Mouse (Mus musculus): ENCODE data around the gene Cped1. TPM values are rescaled to one million over a fixed set of nuclear protein-coding genes. Genes with fewer than 3 reads are reported as not detected.
A peak's percentile ranks its signal among the peaks of the same experiment; 100 is the strongest.
"Not testable (repeated sequence)": the region's sequence is repeated elsewhere in the genome, so short reads cannot be mapped to it uniquely, and the experiment has no call there.

Gene Cped1
- polyA plus RNA-seq, 1 experiment from 2014 or later = 74.8 TPM

GRCm38 (mm10) chr6:22114079-22114478 lies 128.4 kb downstream of the Cped1 start:
- H3K4me1 ChIP-seq (ENCODE audit: control insufficient read depth, insufficient read depth, low read length) = no peaks in the 10 kb centered on the region
- ATAC-seq (ENCODE audit: insufficient number of reproducible peaks, low FRiP score, low TSS enrichment, low read depth) (no peak), DNase-seq (ENCODE audit: low spot score) (no peak)
- no peak overlapping the region for H3K4me3 ChIP-seq (ENCODE audit: low read depth, low read length)
- no peaks in the 10 kb centered on the region for H3K9me3 ChIP-seq (ENCODE audit: control insufficient read depth, low read length)
- no peak overlapping the region for H3K4me2 ChIP-seq (ENCODE audit: low read depth, severe bottlenecking)
- no peak overlapping the region for H3K27ac ChIP-seq (replicated peaks; ENCODE audit: low read depth, low read length)
- no peaks in the 10 kb centered on the region for H3K27me3 ChIP-seq (ENCODE audit: control insufficient read depth, insufficient read depth, low read length)
- WGBS = 84% methylated on average over 6 of the region's 6 CpGs
- 0 out of 2 replicates have a peak, but pooled peaks cover 2% of the 10 kb centered on the region for H3K36me3 ChIP-seq (ENCODE audit: control insufficient read depth, insufficient read depth, low read length)
- H3K9ac ChIP-seq (ENCODE audit: low read length) = no peak overlapping the region

GRCm38 (mm10) chr6:22116679-22117078 lies 131.0 kb downstream of the Cped1 start:
- Histone ChIP-seq H3K4me1 (ENCODE audit: control insufficient read depth, insufficient read depth, low read length) (no peaks in the 10 kb centered on the region), H3K9ac (ENCODE audit: low read length) (no peak overlapping the region), H3K27ac (replicated peaks; ENCODE audit: low read depth, low read length) (no peak overlapping the region), H3K9me3 (ENCODE audit: control insufficient read depth, low read length) (no peaks in the 10 kb centered on the region), H3K4me2 (ENCODE audit: low read depth, severe bottlenecking) (no peak overlapping the region), H3K4me3 (ENCODE audit: low read depth, low read length) (no peak overlapping the region), H3K36me3 (ENCODE audit: control insufficient read depth, insufficient read depth, low read length) (0 out of 2 replicates have a peak, but pooled peaks cover 2% of the 10 kb centered on the region), H3K27me3 (ENCODE audit: control insufficient read depth, insufficient read depth, low read length) (no peaks in the 10 kb centered on the region)
- 74% methylated on average over 1 of the region's 1 CpGs for WGBS
- ATAC-seq (ENCODE audit: insufficient number of reproducible peaks, low FRiP score, low TSS enrichment, low read depth) = no peak
- no peak for DNase-seq (ENCODE audit: low spot score)

DNA sequence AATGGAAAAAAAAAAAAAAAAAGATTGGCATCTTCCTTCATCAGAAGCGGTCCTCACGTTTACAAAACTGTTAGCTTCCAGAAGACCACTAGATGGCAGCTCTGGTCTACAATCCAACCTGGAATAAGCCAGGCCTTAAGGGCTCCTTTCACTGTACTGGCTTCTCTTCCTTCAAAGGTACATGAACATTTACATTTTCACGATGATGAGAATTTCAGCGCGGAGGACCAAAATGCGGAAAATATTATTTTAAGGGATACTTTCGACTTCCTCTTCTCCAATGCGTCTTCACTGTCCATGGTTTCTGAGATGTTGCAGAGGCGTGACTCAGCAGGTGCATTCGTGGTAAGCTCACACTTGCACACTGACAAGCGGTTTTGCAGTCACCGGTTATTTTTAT lies 136.4 kb downstream of the Cped1 start:
- Histone ChIP-seq H3K9ac (ENCODE audit: low read length) (no peak overlapping the region), H3K9me3 (ENCODE audit: control insufficient read depth, low read length) (no peaks in the 10 kb centered on the region), H3K36me3 (ENCODE audit: control insufficient read depth, insufficient read depth, low read length) (no peaks in the 10 kb centered on the region), H3K27me3 (ENCODE audit: control insufficient read depth, insufficient read depth, low read length) (no peaks in the 10 kb centered on the region), H3K4me1 (ENCODE audit: control insufficient read depth, insufficient read depth, low read length) (no peaks in the 10 kb centered on the region), H3K27ac (replicated peaks; ENCODE audit: low read depth, low read length) (no peak overlapping the region), H3K4me2 (ENCODE audit: low read depth, severe bottlenecking) (no peak overlapping the region), H3K4me3 (ENCODE audit: low read depth, low read length) (no peak overlapping the region)
- 46% methylated on average over 12 of the region's 12 CpGs for WGBS
- peak; percentile 44 for DNase-seq (ENCODE audit: low spot score)
- no peak for ATAC-seq (ENCODE audit: insufficient number of reproducible peaks, low FRiP score, low TSS enrichment, low read depth)

GRCm38 (mm10) chr6:22122693-22123092 lies 137.0 kb downstream of the Cped1 start:
- H3K36me3 ChIP-seq (ENCODE audit: control insufficient read depth, insufficient read depth, low read length) = no peaks in the 10 kb centered on the region
- H3K27ac ChIP-seq (replicated peaks; ENCODE audit: low read depth, low read length) = no peak overlapping the region
- H3K4me2 ChIP-seq (ENCODE audit: low read depth, severe bottlenecking) = no peak overlapping the region
- WGBS = 83% methylated on average over 1 of the region's 1 CpGs
- H3K27me3 ChIP-seq (ENCODE audit: control insufficient read depth, insufficient read depth, low read length) = no peaks in the 10 kb centered on the region
- no peak overlapping the region for H3K4me3 ChIP-seq (ENCODE audit: low read depth, low read length)
- no peaks in the 10 kb centered on the region for H3K4me1 ChIP-seq (ENCODE audit: control insufficient read depth, insufficient read depth, low read length)
- no peak for ATAC-seq (ENCODE audit: insufficient number of reproducible peaks, low FRiP score, low TSS enrichment, low read depth)
- no peak for DNase-seq (ENCODE audit: low spot score)
- H3K9ac ChIP-seq (ENCODE audit: low read length) = no peak overlapping the region
- H3K9me3 ChIP-seq (ENCODE audit: control insufficient read depth, low read length) = no peaks in the 10 kb centered on the region

DNA sequence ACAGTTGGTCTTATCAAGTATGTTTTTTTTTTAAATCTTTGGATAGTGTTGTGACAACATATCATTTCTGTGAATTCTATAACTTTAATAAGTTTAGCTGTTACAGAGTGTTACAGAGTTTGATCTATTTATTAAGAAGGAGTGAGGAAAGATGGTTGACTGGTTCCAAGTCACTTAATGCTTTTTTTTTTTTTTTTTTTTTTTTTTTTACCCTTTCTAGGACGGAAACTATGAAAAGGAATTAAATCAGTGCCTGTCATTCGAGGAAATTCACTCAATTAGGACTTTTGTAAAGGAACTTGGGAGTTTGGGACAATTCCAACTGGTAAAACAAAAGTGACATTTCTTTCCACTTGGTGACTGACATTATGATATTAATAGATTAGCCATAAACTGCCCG lies 137.6 kb downstream of the Cped1 start:
- Histone ChIP-seq H3K27me3 (ENCODE audit: control insufficient read depth, insufficient read depth, low read length) (no peaks in the 10 kb centered on the region), H3K9me3 (ENCODE audit: control insufficient read depth, low read length) (no peaks in the 10 kb centered on the region), H3K36me3 (ENCODE audit: control insufficient read depth, insufficient read depth, low read length) (no peaks in the 10 kb centered on the region), H3K9ac (ENCODE audit: low read length) (no peak overlapping the region), H3K4me2 (ENCODE audit: low read depth, severe bottlenecking) (no peak overlapping the region), H3K27ac (replicated peaks; ENCODE audit: low read depth, low read length) (no peak overlapping the region), H3K4me1 (ENCODE audit: control insufficient read depth, insufficient read depth, low read length) (no peaks in the 10 kb centered on the region), H3K4me3 (ENCODE audit: low read depth, low read length) (no peak overlapping the region)
- DNase-seq (ENCODE audit: low spot score) (no peak), ATAC-seq (ENCODE audit: insufficient number of reproducible peaks, low FRiP score, low TSS enrichment, low read depth) (no peak)
- WGBS = 76% methylated on average over 3 of the region's 3 CpGs

DNA sequence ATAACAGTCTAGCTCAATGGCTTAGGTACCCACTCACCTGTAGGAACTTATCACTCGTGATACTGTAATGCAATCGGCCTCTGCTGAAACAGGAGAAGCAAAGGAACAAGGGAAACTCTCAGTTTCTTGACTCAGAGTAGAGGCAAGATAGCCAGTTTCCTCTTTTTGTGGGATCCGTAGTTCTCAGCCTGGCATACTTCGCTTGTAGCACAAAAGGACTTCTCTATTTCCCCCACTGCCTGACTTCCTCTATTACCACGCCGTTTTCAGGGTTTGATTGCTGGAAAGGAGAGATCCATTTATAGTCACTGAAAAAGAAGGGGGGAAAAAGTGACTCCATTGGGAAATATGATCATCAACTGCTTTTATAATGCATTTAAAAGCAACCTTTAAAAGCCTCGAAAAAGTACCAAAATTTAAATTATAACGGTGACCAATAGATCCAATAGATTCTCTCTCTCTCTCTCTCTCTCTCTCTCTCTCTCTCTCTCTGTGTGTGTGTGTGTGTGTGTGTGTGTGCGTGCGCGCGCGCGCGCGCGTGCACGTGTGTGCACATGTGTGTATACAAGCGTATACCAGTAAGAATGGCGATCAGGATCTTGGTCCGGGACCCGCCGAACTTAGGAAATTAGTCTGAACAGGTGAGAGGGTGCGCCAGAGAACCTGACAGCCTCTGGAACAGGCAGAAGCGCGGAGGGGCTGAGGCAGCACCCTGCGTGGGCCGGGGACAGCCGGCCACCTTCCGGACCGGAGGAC lies 139.0 kb downstream of the Cped1 start:
- not testable (repeated sequence) for H3K9ac ChIP-seq (ENCODE audit: low read length); ATAC-seq (ENCODE audit: insufficient number of reproducible peaks, low FRiP score, low TSS enrichment, low read depth); H3K27me3 ChIP-seq (ENCODE audit: control insufficient read depth, insufficient read depth, low read length); DNase-seq (ENCODE audit: low spot score); H3K4me2 ChIP-seq (ENCODE audit: low read depth, severe bottlenecking); H3K9me3 ChIP-seq (ENCODE audit: control insufficient read depth, low read length); H3K4me3 ChIP-seq (ENCODE audit: low read depth, low read length); H3K4me1 ChIP-seq (ENCODE audit: control insufficient read depth, insufficient read depth, low read length); H3K36me3 ChIP-seq (ENCODE audit: control insufficient read depth, insufficient read depth, low read length); H3K27ac ChIP-seq (replicated peaks; ENCODE audit: low read depth, low read length)
- WGBS = 84% methylated on average over 23 of the region's 31 CpGs

- WGBS = 68% methylated on average over 10 of the region's 10 CpGs
- DNase-seq (ENCODE audit: low spot score) (no peak), ATAC-seq (ENCODE audit: insufficient number of reproducible peaks, low FRiP score, low TSS enrichment, low read depth) (no peak)
- Histone ChIP-seq H3K9me3 (ENCODE audit: control insufficient read depth, low read length) (no peaks in the 10 kb centered on the region), H3K4me2 (ENCODE audit: low read depth, severe bottlenecking) (no peak overlapping the region), H3K36me3 (ENCODE audit: control insufficient read depth, insufficient read depth, low read length) (no peaks in the 10 kb centered on the region), H3K27ac (replicated peaks; ENCODE audit: low read depth, low read length) (no peak overlapping the region), H3K27me3 (ENCODE audit: control insufficient read depth, insufficient read depth, low read length) (no peaks in the 10 kb centered on the region), H3K4me1 (ENCODE audit: control insufficient read depth, insufficient read depth, low read length) (no peaks in the 10 kb centered on the region), H3K9ac (ENCODE audit: low read length) (no peak overlapping the region), H3K4me3 (ENCODE audit: low read depth, low read length) (no peak overlapping the region)
Measured at GRCm38 (mm10) chr6:22135038-22135631, 149.4 kb downstream of the Cped1 start.

- Histone ChIP-seq H3K4me2 (ENCODE audit: low read depth, severe bottlenecking) (no peak overlapping the region), H3K4me3 (ENCODE audit: low read depth, low read length) (no peak overlapping the region), H3K4me1 (ENCODE audit: control insufficient read depth, insufficient read depth, low read length) (no peaks in the 10 kb centered on the region), H3K27ac (replicated peaks; ENCODE audit: low read depth, low read length) (no peak overlapping the region), H3K9ac (ENCODE audit: low read length) (no peak overlapping the region), H3K27me3 (ENCODE audit: control insufficient read depth, insufficient read depth, low read length) (no peaks in the 10 kb centered on the region), H3K9me3 (ENCODE audit: control insufficient read depth, low read length) (no peaks in the 10 kb centered on the region), H3K36me3 (ENCODE audit: control insufficient read depth, insufficient read depth, low read length) (no peaks in the 10 kb centered on the region)
- 60% methylated on average over 10 of the region's 10 CpGs for WGBS
- ATAC-seq (ENCODE audit: insufficient number of reproducible peaks, low FRiP score, low TSS enrichment, low read depth) = no peak; the same call in 1 of the 2 replicates
- no peak for DNase-seq (ENCODE audit: low spot score)
Measured at GRCm38 (mm10) chr6:22136805-22137204, 151.1 kb downstream of the Cped1 start.

All from limb, embryonic 11.5 days (tissue).